Mouse (Mus musculus): ENCODE measurements at regions not wholly inside any gene's neighbourhood (a gene's known extent, or its start where the extent isn't known, plus 50 kb on each side); places are given as distances from the start of the nearest gene placed in this dataset.

DNA sequence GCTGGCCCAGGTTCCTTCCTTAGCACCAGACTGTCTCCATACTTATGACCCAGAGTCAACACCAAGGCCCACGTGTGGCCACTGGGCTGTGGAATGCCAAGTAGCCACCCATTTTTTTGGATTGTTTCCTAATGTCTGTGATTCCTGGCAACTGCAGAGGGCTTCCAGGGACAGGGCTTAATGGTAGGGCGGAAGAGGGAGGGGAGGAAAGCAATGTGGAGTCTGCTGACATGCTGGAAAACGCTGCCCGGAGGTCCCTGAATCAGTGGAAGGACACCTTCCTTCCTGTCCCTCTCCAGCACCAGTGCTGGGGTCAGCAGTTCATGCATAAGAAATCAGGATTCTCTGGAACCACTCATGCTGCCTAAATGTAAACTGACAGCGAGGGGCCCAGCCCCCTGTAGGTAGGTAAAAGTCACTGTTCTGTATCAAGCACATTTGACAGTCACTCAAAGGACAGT lies 90.8 kb downstream of the Iyd start:
- no peak for DNase-seq (ENCODE audit: low spot score in 2 of 2)
- intact Hi-C loops (cut with DNase I): no loop called here

DNA sequence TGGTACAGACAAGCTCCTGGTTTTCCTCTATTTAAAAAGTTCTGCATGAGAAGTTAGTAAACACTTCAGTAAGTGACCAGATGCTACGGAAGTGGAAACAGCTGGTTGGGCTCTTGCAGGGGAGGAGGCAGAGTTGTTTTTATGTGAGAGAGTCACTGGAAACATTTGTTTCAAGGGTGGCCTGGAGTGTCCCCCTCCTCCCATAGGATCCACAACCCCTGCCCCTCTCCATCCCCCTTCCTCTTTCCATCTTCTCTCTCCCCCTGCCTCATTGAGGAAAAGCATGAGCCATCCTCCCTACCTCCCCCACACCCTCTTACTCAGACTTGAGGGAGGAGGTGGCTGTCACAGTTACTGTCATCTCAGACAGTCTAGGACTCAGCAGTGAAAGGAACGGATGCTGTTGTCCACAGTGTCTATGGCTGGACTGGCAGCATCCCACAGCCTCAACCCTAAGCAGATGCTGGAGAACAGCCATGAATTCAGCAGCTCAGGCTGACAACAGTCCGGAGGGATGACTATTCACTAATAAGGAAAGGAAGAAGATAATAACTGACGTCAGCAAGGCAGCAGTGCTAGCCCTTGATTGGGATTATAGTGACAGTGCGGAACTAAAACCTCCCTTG lies 93.9 kb downstream of the Iyd start:
- DNase-seq (ENCODE audit: low spot score in 2 of 2): no peak
- intact Hi-C loops (cut with DNase I): no loop called here

DNA sequence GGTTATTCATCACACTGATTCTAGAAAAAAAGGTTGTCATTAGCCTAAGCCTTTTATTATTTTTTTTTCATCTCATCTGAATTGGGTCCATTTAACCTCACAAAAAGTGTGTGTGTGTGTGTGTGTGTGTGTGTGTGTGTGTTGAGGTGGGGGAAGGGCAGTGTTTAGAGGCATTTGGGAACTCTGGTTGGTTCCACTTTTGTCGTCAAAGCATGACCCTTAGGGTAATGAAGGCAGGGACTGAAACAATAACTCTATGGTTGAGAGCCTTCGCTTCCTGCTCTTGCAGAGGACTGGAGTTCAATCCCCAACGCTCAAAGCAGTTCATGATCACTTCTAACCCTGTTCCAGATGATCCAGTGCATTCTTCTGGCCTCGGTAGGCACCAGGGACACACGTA lies 96.1 kb upstream of the Plekhg1 start:
- DNase-seq (ENCODE audit: low spot score in 2 of 2): no peak
- intact Hi-C loops (cut with DNase I): no loop called here

DNA sequence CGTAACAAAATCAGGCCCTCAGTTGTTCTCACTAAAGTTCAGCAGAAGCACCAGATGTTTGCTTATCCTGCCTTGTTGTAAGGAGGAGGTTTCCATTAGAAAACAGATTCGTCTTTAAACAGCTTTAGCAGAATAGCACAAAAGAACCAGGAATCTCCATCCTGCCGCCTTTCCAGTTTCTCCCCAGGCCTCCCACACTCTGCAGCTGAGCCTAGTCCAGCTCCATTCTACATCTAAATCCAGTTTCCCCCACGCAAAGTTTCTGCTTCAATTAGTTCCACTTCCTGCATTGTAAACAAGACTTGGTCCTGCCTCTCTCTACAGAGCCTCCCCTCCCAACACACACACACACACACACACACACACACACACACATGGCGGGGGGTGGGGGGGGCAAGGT lies 95.1 kb upstream of the Plekhg1 start:
- DNase-seq (ENCODE audit: low spot score in 2 of 2): peak; percentile 17 to 19
- intact Hi-C loops (cut with DNase I): no loop called here

DNA sequence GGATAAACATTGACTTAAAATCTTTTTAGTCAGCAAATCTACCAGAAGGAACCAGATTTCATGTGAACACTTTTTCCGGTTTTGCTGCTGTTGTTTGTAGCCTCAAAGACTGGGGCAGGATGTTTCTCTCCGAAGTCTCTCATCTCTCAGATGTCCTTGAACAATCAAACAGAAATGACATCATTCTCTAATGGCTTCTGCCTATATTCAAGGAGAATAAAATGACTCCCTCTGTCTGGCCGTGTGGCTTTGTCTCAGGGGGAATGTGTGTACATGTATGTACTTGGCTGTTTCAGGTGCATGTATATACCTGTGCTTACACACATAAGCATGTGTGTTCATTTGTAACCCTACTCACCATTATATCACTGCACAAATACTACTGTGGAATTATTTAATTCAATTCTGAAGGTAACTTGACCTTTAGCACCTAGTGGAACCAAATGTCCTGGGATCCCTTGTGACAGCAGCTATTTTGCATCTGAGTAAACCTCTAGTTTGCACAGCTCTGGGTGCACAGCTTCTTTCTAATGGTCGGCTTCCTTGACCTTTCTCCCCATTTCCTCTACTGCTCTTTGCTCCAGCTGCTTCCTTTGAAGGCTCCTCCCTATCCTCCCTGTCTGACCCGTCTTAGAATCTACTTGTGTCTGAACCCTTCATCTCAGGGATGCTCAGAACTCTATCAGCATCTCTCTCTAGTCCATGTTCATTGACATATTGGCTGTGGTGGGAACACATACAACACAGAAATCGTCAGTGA lies 93.8 kb upstream of the Plekhg1 start:
- no peak for DNase-seq (ENCODE audit: low spot score in 2 of 2)
- intact Hi-C loops (cut with DNase I): no loop called here

DNA sequence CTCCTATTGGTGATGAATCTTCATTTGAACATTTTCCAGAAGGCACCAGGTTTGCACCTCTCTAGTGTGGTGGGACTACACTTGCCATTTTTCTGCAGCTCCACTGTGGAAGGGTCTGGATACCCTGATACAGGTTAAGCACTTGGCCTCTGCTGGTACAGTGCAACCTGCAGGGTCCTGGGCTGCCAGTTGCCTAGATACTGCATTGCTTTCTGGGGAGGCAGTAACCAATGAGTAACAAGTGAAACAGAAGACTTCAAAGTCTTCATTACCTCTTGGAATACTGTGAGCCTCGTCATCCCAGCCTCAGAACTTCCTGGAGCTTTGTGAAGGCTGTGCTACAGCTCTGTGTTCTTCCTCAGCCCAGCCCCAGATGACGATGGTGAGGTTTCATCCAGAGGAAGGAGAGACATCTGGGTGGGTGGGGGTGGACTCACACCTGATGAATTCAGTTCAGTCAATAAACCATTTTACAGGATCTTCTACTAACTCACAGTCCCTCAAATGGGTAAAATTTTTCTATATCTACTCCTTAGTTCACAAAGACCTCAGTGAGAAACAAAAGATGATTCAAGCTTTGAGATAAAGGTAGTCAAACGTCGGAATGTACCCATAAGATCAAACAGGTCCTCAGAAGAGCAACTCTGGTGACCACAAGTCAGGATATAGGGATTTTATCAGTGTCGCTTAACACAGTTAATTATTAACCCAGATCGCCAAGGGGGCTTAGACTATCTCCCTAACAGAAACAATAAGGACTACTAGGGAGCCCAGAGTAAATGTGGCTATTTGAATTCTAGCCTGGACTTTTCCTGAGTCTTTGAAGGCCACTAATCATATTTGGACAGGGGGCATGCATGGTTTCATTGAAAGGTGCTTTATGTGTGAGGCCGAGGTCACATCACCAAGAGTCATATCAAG lies 92.1 kb upstream of the Plekhg1 start:
- DNase-seq (ENCODE audit: low spot score in 2 of 2): no peak
- intact Hi-C loops (cut with DNase I): no loop called here

DNA sequence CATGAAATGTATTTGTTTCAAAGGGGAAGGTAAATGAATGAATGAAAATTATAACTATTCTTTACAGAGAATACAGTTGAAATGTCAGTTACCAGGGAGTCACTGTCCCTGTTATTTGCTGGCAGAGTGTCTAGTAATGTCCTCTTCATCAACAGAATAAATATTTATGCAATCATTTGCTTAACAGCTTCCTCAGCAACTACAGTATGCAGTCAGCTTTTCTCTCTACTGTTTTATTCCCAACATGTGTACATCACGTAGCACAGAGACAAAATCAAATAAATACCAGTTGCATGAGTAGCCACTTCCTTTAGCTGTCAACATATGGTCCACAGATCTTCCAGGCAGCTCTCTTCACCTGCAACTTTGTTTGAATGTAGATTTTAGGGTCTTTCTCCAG lies 90.2 kb upstream of the Plekhg1 start:
- intact Hi-C loops (cut with DNase I): no loop called here

DNA sequence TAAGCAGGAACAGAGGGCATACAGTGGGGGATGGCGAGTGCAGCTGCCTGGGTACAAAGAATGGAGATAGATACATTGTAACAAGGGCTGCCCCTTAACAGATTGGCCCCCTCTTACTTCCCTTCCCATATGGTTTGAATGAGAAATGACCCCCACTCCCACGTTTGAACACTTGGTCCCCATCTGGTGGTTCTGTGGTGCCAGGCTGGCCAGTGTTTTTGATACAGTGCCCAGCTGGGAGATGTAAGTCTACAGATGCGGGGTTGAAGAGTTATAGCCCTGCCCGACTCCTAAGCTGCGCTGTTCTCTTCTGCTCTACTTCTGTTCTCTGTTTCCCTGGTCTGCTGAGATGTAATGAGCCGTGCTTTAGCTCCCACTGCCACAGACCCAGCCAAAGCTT lies 89.6 kb upstream of the Plekhg1 start:
- no peak for DNase-seq (ENCODE audit: low spot score in 2 of 2)
- intact Hi-C loops (cut with DNase I): no loop called here

More for the DNA sequence above, 90.2 kb upstream of the Plekhg1 start:
- no peak for DNase-seq (ENCODE audit: low spot score in 2 of 2)

DNA sequence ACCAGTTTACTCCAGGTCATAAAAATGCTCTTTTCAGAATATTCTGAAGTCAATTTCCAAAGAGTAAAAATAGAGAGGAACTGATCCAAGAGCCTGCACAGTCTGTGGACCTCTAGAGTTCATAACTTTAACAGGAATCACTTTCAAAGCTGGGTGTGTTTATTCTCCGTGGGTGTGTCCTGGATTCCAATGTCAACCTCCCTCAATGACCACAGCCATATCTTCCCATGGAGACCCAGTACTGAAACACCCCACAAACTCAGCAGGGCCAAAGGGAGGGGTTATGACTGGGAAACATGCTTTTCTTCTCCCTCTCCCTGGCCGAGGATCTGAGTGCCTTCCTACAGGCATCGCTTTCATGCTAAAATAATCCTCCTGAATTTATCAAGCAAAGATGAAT lies 87.6 kb upstream of the Plekhg1 start:
- intact Hi-C loops (cut with DNase I): no loop called here
- DNase-seq (ENCODE audit: low spot score in 2 of 2): no peak

DNA sequence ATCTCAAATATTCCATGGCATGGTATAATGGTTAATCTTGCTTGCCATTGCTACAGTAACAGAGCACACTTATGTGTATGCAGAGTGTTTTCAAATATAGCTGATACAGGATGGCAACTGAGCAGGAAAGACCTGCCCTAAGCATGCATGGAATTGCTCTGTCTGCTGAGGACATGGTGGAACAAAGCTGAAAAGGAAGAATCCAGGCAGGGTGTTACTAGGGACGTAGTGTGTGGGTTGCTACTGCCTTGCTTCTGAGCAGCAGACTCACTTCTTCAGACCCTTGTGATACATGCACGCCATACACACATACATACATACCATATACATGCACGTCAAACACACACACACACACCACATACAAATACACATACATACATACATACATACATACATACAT lies 84.1 kb upstream of the Plekhg1 start:
- no peak for DNase-seq (ENCODE audit: low spot score in 2 of 2)
- intact Hi-C loops (cut with DNase I): no loop called here

DNA sequence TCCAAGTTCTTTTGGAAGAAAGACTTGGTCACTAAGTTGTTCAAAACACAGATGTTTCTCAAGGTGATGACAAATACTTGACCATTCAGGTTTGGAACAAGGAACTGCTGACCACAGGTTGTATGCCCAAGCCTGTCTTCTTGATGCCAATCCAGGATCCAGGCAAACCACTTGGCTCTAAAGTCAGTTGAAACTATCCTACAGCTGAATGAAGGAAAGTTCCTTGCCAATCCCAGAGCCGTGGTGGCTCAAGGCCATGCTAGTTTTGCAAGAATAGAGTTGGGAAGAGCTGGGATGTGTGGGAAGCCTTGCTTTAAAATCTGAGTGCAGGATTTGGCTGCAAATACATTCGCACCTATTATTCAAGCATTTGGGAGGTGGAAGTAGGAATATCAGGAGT lies 78.0 kb upstream of the Plekhg1 start:
- DNase-seq (ENCODE audit: low spot score in 2 of 2): no peak
- intact Hi-C loops (cut with DNase I): no loop called here

DNA sequence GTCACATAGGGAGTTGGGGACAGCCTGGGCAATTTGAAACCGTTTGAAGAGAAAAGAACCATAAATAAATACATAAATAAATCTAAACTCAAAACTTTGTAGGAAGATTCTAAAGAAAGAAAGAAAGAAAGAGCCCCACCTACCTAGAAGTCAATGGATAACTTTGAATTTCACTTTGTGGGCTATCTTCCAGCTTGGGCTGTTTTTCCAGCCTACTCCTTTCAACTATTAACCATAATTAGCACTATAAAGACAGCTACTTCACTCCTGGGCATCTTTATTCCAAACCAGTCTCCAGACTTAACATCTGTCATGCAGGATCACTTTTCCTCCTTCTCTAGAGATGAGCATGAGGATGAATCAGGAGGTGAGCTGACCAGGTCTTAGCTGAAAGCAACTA lies 77.6 kb upstream of the Plekhg1 start:
- DNase-seq (ENCODE audit: low spot score in 2 of 2): no peak
- intact Hi-C loops (cut with DNase I): no loop called here

DNA sequence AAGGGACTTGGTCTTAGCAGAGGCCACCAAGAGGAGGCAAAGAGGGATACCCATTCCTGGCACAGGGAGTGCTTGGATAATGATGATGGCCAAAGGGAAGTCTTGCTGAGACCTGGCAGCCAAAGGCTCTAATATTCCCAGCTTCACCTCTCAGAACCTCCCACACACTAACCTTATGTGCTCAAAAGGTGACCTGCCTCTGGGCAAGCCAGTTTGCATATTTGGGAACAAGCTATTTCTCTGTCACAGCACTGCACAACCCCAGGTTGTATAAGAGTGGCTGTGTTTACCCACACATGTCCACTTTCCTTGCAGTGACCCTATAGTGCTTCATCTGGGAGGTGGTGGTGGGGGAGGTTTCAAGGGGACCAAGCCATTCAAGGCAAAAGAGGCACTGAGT lies 76.9 kb upstream of the Plekhg1 start:
- no peak for DNase-seq (ENCODE audit: low spot score in 2 of 2)
- intact Hi-C loops (cut with DNase I): no loop called here

DNA sequence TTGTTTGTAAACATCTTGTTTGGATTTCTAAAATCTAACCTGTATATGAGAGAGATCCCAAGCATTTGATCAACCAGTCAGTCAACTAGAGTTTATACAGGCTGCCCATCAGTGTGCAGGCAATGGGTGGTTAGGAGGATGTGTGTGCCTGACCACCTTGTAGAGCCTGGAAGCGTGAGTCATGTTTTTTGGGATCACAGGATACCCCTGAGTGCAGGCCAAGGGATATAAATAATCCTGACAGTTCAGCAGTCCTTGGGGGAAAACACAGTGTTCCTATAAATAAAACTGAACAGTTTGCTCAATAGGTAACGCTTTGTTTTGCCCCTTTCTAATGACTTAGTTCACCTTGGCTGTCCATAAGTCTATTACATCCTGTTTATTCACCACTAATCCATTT lies 55.7 kb upstream of the Plekhg1 start:
- intact Hi-C loops (cut with DNase I): no loop called here
- DNase-seq (ENCODE audit: low spot score in 2 of 2): no peak
